Mouse (Mus musculus): Measurements from ENCODE around the gene Tmx2.
"Not testable (repeated sequence)": the region's sequence is repeated elsewhere in the genome, so short reads cannot be mapped to it uniquely, and the experiment has no call there.

Gene Tmx2

DNA sequence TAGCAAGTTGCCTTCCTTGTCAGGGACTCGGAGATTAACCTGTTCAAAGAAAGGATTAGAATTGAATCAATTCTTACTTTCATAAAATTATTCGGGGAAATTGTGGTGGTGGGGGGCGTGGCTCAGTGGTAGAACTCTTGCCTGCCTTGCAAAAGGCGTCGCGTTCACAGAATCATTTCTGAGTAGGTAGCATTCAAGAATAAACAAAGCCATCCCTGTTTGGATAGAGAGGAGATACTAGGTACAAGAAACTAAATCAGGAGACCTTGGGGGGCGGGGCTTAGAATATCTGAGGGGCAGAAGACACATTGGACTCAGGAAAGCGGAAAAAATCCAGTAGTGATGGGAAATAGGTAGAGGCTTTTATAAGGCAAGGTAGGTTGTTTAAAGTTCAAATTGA, at the start of gene Tmx2:
Gene Tmx2 (minus strand): TSS at position 125 of the 400 bp plus-strand sequence.
- no peak for DNase-seq (ENCODE audit: low spot score in 2 of 2)

DNA sequence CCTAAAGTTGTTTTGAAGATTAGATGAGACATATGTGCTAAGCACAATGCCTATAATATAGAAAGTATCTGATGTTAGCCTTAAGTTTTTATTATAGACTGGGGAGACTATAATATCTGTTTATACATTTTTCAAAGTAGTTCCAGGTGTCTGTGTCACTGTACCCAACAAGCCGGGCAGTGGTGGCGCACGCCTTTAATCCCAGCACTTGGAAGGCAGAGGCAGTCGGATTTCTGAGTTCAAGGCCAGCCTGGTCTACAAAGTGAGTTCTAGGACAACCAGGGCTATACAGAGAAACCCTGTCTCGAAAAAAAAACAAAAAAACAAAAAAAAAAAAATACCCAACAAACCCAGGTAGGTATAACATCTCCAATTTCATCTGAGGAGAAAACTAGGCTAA, 49.3 kb upstream of the Tmx2 start:
- not testable (repeated sequence) for DNase-seq (ENCODE audit: low spot score in 2 of 2)

DNA sequence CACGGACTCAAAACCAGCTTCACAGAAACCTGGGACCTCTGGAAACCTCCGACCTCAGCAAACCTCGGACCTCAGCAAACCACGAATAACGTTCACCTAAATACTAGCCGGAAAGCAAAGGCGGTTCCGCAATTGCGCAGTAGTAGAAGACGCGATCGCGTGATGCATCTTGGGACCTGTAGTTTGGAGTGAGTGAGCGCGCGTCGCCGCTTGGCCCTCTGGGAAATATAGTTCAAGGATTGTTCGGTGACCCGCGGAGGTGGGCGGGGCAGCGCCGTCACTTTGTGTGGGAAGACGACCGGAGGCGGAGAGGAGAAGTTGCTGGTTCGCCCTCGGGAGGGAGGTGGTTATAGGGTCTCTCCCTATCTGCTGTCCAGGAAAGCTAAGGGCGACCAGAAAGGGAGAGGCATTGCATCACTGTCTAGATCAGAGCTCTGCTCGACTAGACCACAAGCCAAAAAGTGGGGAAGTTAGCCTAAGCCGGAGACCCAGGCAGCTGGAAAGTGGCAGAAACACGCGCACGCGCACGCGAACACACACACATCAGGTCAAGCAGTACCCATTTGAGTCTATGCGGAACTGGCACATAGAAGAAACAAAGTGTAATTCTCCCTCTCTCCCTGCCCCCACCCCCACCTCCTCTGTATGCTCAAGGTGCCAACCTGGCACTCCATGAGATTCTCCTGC, 48.4 kb upstream of the Tmx2 start, which contains the start of gene Clp1:
Gene Clp1 (minus strand): TSS at position 179 of the 687 bp plus-strand sequence.
- DNase-seq (ENCODE audit: low spot score in 2 of 2), result peak; percentile 89 to 90

DNA sequence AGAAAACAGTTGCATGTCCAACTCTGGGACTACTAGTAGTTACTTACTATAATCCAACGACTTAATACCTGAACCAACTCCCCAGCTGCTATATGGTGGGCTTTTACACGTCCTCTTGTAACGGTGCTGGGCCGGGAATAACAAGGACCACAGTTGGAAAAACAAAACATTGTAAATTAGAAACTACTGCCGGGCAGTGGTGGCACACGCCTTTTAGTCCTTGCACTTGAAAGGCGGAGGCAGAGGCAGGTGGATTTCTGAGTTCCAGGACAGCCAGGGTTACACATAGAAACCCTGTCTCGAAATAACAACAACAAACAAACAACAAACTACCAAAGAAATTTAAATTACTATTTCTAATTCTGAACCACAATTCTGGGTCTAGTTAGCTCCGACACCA, 47.8 kb upstream of the Tmx2 start:
- DNase-seq (ENCODE audit: low spot score in 2 of 2), result no peak

DNA sequence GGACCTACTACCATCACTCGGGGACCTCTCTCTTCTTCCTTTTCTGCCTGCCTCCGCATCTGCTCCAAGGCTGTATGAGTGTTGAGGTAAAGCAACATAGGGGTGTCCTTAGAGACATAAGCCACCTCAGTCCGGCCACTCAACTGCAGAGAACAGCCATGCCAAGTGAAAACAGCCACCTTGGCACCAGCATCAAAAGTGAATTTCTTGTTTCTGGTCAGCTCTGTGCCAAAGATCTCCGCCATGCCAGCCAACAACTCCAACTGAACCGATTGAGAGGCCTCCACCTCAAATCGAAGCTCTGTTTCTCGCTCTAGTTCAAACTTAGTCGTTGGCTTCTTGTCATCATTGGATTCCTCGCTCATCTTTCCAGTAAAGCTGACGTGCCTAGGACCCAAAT, 46.8 kb upstream of the Tmx2 start:
- no peak for DNase-seq (ENCODE audit: low spot score in 2 of 2)

DNA sequence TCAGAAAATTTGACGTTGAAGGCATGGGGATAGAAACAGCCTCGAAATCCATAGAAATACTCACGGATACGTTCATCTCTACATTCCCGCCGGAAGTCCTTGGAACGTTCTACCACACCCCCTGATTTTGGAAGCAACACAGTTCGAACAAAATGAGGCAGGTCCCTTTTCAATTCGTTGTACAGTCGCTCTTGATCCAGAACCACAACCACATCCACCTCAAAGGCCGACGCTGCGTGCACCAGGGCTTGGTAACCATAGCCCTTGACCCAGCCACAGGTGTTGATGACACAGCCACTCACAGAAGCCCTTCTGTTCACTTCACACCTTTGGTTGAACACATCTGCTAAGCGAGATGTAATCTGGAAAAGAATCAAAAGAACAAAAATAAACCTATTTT, 44.9 kb upstream of the Tmx2 start:
- no peak for DNase-seq (ENCODE audit: low spot score in 2 of 2)

DNA sequence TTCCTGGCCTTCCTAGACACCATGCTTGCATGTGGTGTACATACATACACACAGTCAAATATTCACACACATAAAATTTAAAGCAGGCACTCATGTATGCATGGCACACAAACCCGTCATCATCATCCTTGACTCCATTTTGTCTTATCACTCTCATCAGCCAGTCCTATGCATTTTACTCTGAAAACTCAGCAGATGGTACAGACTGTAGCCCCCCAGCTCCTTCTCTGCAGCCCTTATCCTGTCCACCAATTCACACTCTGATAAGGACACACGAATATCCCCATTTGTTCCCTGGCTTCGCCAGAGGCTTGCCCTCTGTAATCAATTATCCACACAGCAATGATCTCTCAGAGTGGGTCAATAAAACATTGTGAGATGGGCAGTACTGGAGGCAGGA, 42.2 kb upstream of the Tmx2 start:
- no peak for DNase-seq (ENCODE audit: low spot score in 2 of 2)

DNA sequence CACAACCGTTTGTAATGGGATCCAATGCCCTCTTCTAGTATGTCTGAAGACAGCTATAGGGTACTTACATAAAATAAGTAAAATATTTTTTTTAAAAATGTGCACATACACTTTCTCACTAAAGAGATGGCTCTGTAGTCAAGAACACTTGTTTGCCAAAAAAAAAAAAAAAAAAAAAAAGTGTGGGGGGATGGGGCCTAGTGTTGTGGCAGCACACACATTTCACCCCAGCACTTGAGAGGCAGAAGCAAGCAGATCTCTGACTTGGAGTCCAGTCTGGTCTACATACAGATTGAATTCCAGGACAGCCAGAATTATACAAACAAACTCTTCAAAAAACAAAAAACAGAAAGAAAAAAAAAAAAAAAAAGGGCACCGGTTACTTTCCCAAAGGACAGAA, 41.8 kb upstream of the Tmx2 start:
- DNase-seq (ENCODE audit: low spot score in 2 of 2), result no peak

DNA sequence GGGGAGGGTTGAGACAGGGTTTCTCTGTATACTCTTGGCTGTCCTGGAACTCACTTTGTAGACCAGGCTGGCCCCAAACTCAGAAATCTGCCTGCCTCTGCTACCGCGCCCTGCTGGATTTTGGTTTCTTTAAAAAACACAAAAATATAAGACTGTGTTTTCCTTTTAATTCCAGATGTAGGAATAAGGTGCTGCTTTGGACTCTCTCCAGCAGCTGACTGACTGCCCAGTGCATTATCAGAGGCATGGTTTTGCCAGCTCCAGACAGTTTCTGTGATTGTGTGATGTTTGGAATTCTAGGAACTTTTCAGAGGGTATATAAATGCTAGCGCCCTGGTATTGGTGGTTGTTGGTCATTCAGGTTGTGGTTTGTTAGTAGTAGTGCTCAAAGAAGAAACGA, 38.4 kb upstream of the Tmx2 start:
- DNase-seq (ENCODE audit: low spot score in 2 of 2), result no peak

DNA sequence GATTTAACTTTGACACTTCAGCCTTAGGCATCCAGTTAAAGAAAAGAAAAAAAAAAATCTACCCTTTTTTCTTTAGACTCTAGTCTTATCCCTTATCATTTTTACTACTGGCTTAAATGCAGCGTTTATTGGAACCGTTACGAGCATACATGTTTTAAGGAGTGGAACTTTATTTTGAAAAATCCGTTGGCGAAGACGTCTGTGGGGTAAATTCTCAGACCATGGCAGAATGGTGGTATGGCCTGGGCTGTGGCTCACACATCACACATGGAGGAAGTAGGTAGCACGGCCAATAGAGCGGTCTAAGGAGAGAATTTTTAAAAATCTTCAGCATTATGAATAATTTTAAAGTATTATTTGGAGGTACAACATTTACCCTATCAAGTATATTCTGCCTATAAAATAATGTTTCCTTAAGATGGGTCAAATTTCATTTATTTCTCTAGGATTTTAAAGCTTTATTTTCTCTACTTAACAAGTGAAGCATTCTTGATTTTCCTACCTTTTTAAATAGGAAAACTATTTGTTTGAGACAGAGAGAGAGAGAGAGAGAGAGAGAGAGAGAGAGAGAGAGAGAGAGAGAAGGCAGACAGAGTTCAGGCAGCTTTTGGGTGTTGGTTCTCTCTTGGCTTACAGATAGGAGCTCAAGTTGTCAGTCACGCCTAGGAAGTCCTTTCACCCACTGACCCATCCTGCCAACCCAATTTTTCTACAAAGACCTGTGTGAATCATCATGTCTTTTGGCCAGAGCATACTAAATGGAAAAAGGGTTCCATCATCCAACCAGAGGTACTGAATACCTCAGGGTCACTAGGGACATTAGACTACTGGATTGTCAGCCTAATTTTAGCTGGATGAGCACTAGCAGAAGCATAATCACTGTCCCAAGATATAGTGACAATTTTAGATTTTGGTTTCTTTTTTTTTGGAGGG, 37.7 kb upstream of the Tmx2 start:
- DNase-seq (ENCODE audit: low spot score in 2 of 2), result no peak

DNA sequence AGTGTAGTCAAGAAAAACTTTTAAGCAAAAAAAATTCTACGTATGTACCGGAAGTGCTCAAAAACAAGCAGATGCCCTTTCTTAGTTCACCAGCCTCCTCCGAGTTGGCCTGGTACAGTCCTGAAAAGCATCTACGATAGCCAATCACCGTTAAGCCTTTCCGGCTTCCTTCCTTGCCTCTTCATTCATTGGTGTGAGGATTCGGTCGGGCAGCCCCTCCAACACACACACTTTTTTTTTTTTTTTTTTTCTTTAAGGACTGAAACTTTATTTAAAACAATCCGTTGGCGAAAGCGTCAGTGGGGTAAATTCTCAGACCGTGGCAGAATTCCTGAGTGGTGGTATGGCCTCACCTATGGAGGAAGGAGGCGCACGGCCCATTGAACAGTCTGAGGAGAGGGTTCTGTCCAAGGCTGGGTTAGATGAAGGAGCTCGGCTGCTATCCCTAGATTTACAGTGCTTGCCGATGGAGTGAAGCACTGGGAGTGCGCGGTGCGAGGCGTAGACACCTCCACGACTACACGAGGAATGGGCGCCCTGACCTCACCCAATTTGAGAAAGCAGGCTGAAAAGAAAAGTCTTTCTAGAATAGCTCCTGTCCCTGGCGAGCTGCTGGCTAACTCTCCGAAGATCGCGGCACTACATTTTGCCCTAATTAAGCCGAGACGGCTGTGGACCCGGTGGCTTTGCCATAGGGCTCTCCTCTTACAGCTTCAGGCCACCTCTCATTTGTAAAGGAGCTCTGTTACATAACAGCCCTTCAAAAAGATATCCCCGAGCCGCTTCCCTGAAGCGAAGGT, 36.8 kb upstream of the Tmx2 start:
- DNase-seq (ENCODE audit: low spot score in 2 of 2), result peak; percentile 77 to 83

DNA sequence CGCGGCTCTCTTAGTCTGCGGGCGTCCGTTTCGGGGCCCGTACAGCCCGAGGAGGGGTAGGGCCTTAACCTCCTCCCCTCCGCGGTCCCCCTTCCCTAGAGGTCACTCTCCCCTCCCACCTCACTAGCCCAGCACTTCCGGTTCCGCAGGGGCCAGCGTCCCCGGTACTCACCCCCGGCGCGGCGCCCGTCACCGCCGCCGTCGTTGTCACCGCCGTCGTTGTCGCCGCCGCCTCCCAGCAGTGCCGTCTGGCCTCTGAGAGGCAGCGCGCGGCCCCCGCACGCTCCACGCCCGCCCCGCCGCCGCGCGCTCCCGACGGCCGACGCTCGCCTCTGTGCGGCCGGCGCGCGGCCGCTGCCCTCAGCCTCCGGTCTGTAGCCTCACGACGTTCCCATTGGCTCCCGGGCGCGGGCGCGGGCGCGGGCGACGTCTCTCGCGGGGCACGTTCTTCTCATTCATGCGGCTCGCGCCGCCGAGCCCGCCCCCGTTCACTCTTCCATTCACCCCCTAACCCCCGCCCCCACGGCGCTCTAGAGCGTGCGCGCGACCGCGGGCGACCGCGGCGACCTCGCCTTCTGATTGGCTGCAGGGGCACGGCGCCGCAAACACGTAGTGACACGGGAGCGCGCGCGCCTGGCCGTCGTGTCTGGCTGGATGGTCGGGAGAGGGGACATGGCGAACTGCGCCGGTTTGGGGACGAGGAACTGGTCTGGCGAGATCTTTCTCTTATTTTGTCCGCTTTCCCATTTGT, 36.0 kb upstream of the Tmx2 start, which contains the start of gene Zdhhc5:
Gene Zdhhc5 (minus strand): TSS at position 370 of the 751 bp plus-strand sequence.
- DNase-seq (ENCODE audit: low spot score in 2 of 2), result peak; percentile 99

DNA sequence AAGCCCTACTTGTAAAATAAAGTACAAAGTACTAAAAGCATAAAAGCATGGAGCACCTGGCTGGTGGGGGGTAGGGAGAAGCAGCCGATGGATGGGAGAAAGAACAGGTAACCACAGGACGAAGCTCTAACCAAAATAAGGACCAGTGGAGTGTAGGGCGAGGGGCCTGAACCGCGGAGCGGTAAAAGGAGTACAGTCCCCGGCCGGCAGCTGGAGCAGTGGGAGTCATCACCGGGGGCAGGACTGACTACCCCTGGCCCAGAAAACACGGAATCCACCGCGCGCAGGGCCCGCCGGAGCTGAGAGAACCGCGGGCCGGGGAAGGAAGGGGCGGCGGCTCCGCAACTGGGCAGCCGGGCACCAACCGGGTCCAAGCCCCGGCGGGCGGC, 35.5 kb upstream of the Tmx2 start:
- DNase-seq (ENCODE audit: low spot score in 2 of 2), result peak in 1 of 2 experiments; percentile 45

DNA sequence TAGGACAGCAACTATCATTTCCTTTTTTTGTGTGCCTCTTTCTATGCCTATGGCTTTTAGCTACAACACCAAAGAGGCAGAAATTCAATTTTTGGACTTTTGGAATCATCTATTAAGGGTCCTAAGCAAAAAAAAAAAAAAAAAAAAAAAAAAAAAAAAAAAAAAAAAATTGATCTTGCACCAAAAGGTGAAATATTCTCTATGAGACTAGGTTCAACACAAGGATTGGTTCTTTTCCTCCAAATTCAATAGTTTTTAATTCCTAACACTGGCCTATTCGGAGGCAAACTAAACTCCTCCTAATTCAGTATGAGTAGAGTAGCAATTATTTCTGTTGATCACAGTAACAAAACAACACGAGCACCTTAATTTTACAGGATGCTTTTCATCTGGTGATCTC, 33.0 kb upstream of the Tmx2 start:
- no peak for DNase-seq (ENCODE audit: low spot score in 2 of 2)

DNA sequence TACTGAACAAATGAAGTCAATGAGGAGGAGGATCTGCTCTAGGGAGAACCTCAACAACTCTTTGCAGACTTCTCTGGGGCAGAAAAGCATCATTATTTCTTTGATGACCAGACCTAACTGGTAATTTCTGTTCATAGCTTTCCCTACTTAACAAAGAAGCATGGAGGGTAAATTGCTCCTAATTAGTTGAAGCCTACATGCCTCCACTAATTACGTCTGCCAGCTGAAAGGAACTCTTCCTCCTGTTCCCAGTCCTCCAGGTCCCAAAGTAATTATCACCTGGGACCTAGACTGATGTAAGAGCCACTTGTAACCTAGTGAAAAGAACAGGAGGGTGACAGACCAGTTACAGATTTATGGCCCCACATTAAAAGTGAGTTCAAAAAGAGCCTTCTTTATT, 28.6 kb upstream of the Tmx2 start:
- DNase-seq (ENCODE audit: low spot score in 2 of 2), result no peak

DNA sequence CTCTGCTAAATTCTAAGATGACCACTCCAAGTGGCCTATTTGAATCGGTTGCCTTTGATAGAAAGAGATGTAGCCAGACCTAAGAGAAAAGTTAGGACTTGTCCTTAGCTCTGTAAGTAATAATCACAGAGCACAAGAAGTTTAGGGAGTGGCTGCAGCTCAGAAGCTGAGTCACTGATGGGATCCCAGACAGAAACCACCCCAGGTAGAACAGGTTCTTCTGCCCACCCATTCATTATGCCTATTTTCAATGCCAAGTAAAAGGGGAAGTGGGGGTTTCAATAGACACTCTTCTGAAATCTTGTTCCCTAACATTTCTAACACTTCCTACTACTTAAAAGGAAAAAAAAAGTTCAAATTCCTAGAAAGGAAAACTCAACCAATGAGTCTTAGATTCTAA, 26.4 kb upstream of the Tmx2 start:
- DNase-seq (ENCODE audit: low spot score in 2 of 2), result no peak

DNA sequence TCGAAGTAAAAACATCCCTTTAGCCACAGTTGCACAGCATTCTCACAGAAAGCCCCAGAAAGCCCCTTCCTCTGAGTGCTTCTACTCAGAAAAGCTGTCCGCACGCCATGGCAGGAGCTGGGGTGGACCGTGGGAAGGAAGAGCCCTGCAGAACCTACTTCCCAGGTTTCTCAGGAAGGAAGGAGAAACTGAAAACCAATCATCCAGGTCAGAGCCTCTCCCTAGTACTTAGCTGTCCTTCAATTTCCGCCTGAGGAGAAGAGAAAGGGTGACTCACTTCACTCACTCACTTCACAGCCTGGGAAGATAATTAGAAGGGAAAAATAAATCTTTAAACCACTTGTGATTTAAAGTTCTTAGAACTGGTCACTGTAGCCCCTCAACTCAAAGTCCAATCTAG, 25.4 kb upstream of the Tmx2 start:
- DNase-seq (ENCODE audit: low spot score in 2 of 2), result no peak

DNA sequence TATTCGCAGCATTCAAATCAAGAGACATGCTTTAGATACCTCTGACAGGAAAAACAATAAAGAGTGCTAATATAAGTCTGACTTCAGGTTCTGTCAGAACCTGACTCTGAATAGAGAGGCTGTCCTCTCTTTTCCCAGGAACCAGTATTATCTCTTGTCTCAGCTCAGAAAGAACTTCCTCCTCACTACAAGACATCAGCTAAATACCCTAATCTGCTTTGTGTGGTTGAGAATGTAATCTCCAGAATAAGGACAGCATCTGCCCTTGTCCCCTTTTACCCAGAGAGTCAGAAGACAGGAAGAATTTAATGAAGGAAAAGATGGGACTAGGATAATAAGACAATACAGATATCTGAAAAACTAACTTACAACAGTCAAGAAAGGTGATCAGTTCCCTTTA, 24.6 kb upstream of the Tmx2 start:
- DNase-seq (ENCODE audit: low spot score in 2 of 2), result no peak

DNA sequence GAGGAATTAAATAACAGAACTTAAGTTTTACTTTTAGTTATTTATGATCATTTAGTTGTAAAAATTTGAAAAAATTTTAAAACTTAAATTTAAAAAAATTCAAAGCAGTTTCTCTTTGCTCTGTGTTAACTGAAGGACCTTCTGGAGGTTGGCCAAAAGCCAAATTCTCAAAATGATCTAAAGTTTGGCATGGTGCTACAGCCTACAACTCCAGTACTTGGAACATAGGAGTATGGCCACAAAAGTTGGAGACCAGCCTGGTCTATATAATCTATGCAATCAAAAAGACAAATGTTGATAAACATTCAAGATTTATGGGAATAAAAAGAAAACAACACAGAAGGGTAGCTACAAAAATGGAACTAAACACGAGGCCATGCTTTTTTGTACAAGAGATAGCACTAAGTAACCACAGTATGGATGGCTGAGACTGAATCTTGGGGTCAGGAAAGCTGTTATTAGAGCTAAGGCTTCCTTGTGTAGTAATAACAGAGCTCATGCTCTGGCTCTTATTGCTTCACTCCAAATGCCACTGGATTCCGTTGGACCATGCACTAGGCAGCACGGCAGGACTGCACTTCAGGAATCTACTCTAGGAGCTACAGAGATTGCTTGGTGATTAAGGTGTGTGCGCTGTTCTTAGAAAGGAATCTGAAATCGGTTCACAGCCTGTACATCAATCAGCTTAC, 16.2 kb upstream of the Tmx2 start:
- no peak for DNase-seq (ENCODE audit: low spot score in 2 of 2)

DNA sequence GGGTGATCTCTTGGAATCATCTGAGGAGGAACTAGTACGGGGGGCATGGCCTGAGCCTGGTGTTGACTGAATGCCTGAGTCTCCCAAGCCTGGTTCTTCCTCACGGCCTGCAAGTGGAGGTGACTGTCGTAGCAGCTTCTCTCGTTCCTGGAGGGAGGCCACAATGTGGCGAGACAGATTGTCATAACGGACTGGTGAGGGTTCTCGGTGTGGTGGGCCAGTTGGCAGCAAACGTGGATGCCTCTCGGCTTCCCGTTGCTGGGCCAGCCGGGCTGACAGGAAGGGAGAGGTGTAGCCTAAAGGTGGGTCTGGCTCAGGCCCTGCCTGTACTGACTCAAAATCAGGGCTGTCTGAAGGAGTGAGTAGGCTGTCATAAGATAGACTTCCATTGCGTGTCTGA, 11.1 kb upstream of the Tmx2 start:
- no peak for DNase-seq (ENCODE audit: low spot score in 2 of 2)
